Mouse (Mus musculus) heart, postnatal 36 days (tissue): ENCODE results near the gene A630095E13Rik. TPM values are rescaled to one million over a fixed set of nuclear protein-coding genes. Genes with fewer than 3 reads are reported as not detected.
"Not testable (repeated sequence)": the region's sequence is repeated elsewhere in the genome, so short reads cannot be mapped to it uniquely, and the experiment has no call there.

Experiments used
- DNase-seq, 2 experiments: peaks; one replicate each; pipeline ENCODE4 v3.0.0; 2021 to 2022
- intact Hi-C: fragments of 180-260 bp; cut with DNase I; formaldehyde crosslinking; loops from one replicate; pipeline ENCODE4 v1.15.1; 2025
- total RNA-seq, 2 experiments: library from RNA; stranded (reverse); gene quantifications; 2 replicates each; pipeline ENCODE4 v1.2.3; 2021

A630095E13Rik gene
- not detected for total RNA-seq

DNA sequence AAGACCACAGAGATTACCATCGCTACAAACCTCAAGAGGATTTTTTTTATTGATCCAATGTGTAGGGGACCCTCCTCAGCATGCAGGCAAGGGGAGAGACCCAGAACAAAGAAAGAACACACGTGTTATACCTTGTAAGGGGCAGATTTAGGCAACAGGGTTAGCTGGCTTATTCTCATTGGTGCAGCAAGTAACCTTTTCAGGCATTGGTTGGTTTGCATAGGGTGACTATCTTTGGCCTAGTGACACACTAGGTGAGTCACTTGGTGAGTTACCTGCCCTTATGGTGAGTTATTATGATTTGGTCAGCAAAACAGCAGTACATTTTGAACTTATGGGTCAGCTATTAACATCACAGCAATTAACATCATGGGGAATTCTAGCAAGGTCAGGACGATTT, at the start of gene A630095E13Rik:
Gene A630095E13Rik, minus strand, starts transcription at position 101 of the 400 bp plus-strand sequence.
- intact Hi-C loops: not testable (repeated sequence)

GRCm38 (mm10) chr9:36692920-36693319, 49.7 kb upstream of the A630095E13Rik start, which contains the start of gene Acrv1:
Gene Acrv1 (plus strand): TSS chr9:36693220.
- intact Hi-C loops: no loop called here
- no peak for DNase-seq

More for the DNA sequence above, at the start of gene A630095E13Rik:
- not testable (repeated sequence) for DNase-seq

DNA sequence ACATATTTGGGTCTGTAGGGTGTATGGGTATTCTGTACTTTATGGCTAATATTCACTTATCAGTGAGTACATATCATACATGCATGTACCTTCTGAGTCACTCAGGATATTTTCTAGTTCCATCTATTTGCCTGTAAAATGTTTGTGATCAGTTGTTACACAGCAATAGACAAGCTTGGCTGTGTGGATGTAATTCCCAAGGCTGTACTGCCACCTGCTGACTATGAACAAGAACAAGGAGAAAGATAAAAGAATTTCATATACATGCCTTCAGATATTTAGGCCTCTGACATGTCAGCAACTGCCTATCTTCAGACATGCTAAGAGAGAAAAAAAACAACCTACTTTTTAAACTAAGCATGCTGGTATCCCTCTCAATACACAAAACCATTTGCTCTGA, 44.2 kb upstream of the A630095E13Rik start:
- DNase-seq: no peak
- intact Hi-C loops: loop anchor here (5.0 to 10.0 kb wide), 2 partner anchors 253 to 1095 kb away; partner anchors contain the start of gene Gm7257

DNA sequence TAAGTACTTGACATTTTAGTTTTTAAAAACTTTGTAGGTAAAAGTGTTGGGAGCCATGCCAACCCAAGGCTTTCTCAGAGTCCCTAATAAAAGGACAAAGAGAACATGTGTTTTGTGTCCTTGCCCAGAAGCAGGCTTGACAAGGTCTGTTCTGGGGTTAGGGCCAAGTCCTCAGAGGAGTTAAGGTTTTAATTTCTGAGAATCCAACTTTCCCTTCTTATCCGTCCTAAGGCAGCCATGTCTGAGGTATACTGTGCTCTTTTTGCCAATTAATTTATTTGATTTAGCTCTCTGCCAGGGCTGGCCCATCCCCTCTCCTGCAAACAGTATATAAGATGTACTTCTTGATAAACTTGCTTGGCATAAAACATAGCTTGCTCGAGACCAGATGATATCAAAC, 38.2 kb upstream of the A630095E13Rik start:
- intact Hi-C loops: loop anchor here (10.0 kb wide), 1 partner anchor 247 kb away; the partner anchor contains the start of gene Gm7257

More for the DNA sequence above, 38.2 kb upstream of the A630095E13Rik start:
- no peak for DNase-seq

Other genes starting within 250 kb of the A630095E13Rik start
- not detected for gene Gm7257, start 211.5 kb downstream of the A630095E13Rik start, total RNA-seq
- not detected for gene Gm9513, start 167.7 kb downstream of the A630095E13Rik start, total RNA-seq
- gene Gm5615, start 101.4 kb downstream of the A630095E13Rik start, total RNA-seq: not detected
- not detected for gene Gm17689, start 60.7 kb downstream of the A630095E13Rik start, total RNA-seq
- gene Acrv1, start 49.8 kb upstream of the A630095E13Rik start, total RNA-seq: not detected
- gene Chek1, start 83.7 kb upstream of the A630095E13Rik start, total RNA-seq: under 1 TPM; 0.11 to 0.25 TPM
- gene Stt3a, start 124.3 kb upstream of the A630095E13Rik start, total RNA-seq: 10 to 100 TPM; 57.8 to 64.9 TPM
- gene Ei24, start 154.0 kb upstream of the A630095E13Rik start, total RNA-seq: 10 to 100 TPM; 80.8 to 82.1 TPM
- 1 to 10 TPM; 1.0 to 1.7 TPM for gene Fez1, start 178.5 kb upstream of the A630095E13Rik start, total RNA-seq